Mouse (Mus musculus) stomach, embryonic 16.5 days (tissue): ENCODE results near the gene Tmem150b. TPM values are rescaled to one million over a fixed set of nuclear protein-coding genes. Genes with fewer than 3 reads are reported as not detected.

Experiments
- ATAC-seq: fragments of 200-750 bp; cut with Nextera tagmentation; 2 replicates; pipeline ENCODE4 v1.8.0; 2017; ENCODE audit warnings: moderate number of reproducible peaks, moderate TSS enrichment; ENCODE audit not compliant: insufficient read depth, low FRiP score
- H3K27ac ChIP-seq: fragments of 300-500 bp; sonication (generic); 2 replicates; pipeline ENCODE4 v1.5.1; 2014; ENCODE audit warnings: low read length
- H3K27me3 ChIP-seq: fragments of 300-500 bp; sonication (generic); 2 replicates; pipeline ENCODE4 v1.6.1; 2014; ENCODE audit warnings: low read length, control low read depth, mixed read lengths; ENCODE audit not compliant: control insufficient read depth, insufficient read depth
- H3K36me3 ChIP-seq: fragments of 300-500 bp; sonication (generic); 2 replicates; pipeline ENCODE4 v1.6.1; 2014; ENCODE audit warnings: low read length; ENCODE audit not compliant: control insufficient read depth, insufficient read depth
- H3K4me1 ChIP-seq: fragments of 300-500 bp; sonication (generic); 2 replicates; pipeline ENCODE4 v1.6.1; 2014; ENCODE audit warnings: low read length, control low read depth, mixed read lengths; ENCODE audit not compliant: control insufficient read depth, insufficient read depth
- H3K4me2 ChIP-seq: fragments of 300-500 bp; sonication (generic); 2 replicates; pipeline ENCODE4 v1.6.1; 2014; ENCODE audit warnings: low read depth, low read length, mixed read lengths
- H3K4me3 ChIP-seq: fragments of 300-500 bp; sonication (generic); replicated peaks from 2 replicates; pipeline ENCODE4 v1.5.1; 2014; ENCODE audit warnings: mild to moderate bottlenecking, low read length
- H3K9ac ChIP-seq: fragments of 300-500 bp; sonication (generic); 2 replicates; pipeline ENCODE4 v1.6.1; 2014; ENCODE audit warnings: low read length
- H3K9me3 ChIP-seq: fragments of 300-500 bp; sonication (generic); replicated peaks from 2 replicates; pipeline ENCODE4 v1.6.1; 2016; ENCODE audit warnings: low read length, control low read depth; ENCODE audit not compliant: control insufficient read depth
- WGBS: fragments of 180-500 bp; shearing (Covaris S2); extraction: QIAGEN DNeasy Blood & Tissue Kit; methylation state at CpG from one replicate; pipeline ENCODE4 v1.1.7; 2014; 5-methylcytosine and 5-hydroxymethylcytosine counted together
- polyA plus RNA-seq: library from polyadenylated mRNA; unstranded; fragments of >200 nt; fragmentation: Nextera tagmentation; extraction: Ambion mirVana; gene quantifications from 2 replicates; pipeline ENCODE4 v1.2.1, GENCODE M21; 2015

Tmem150b gene
- polyA plus RNA-seq, 1 experiment from 2014 or later = 0.76 TPM

DNA sequence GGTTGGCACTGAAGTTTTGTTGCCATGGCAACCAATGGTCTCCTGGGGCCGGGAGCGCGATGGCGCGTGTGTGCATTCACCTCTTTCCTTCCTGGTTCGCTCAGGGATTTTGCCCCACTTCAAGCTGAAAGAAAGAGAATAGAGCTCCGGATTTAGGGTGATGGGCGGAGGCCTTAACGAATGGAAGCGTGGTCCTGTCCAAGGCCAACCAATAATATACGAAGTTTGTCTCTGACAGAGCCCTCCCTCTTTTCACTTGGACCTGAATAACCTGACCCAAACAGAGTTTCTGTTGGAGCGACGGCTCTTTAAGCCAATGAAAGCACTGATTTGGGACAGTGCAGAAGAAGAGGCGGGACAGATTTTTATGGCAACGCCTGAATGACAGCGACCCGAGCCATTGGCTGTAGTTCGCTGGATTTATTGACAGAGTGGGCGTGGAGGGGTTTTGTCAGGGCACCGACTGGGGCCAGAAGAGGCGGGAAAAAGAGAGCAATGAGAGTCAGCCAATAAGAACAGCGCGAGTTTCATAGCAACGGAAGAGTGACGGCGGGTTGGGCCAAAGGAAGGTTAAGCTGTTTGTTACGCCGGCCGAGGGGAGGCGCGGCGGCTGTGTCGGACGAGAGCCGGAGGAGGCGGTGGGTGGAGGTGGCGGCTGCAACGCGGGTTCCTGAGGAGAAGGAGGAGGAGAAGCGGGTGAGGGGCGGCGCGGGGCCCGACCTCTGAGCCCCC, 14.7 kb upstream of the Tmem150b start, which contains the start of gene Kmt5c:
Gene Kmt5c, plus strand, starts transcription at position 572 of the 732 bp plus-strand sequence.
- under 1% methylated on average over 44 of the region's 44 CpGs for WGBS

DNA sequence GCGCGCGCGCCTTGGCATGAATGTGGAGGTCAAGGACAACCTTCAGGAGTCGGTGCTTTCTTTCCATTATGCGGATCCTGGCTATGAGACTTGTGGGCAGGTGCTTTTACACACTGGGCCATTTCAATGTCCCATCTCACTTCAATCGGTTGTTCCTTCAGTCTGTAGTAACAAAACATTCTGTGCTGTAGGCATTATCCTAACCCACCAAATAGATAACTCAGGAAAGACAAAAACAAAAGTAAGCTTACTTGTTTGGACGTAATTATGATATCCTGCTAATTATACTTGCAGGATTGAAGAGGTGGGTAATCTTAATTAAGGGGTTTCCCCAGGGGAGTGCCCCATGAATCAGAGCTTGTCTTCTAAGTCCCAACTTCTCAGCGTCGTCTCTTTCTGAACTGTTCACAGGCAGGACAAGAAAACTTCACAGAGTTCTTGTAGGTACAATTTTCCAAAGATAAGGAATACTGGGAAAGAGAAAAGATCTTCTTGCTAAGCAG, 14.0 kb upstream of the Tmem150b start:
- H3K27ac ChIP-seq = peak overlapping the region; percentile 66
- no peaks in the 10 kb centered on the region for H3K9me3 ChIP-seq
- no peaks in the 10 kb centered on the region for H3K27me3 ChIP-seq
- WGBS = 45% methylated on average over 10 of the region's 10 CpGs
- H3K36me3 ChIP-seq = no peaks in the 10 kb centered on the region
- H3K4me3 ChIP-seq = peak overlapping the region; percentile 46
- H3K4me1 ChIP-seq = peaks cover 29% of the 10 kb centered on the region
- H3K4me2 ChIP-seq = peak overlapping the region; percentile 55
- H3K9ac ChIP-seq = peak overlapping the region; percentile 50
- ATAC-seq = no peak

More for the DNA sequence above, 14.7 kb upstream of the Tmem150b start, which contains the start of gene Kmt5c:
- Histone ChIP-seq H3K4me2 (peak within 1 kb of the TSS; percentile 86), H3K9ac (peak within 1 kb of the TSS; percentile 90), H3K4me3 (peak within 1 kb of the TSS; percentile 69), H3K4me1 (peaks cover 29% of the 10 kb centered on the region), H3K9me3 (no peaks in the 10 kb centered on the region), H3K27ac (peak within 1 kb of the TSS; percentile 89), H3K36me3 (no peaks in the 10 kb centered on the region), H3K27me3 (no peaks in the 10 kb centered on the region)
- peak; percentile 96 for ATAC-seq

DNA sequence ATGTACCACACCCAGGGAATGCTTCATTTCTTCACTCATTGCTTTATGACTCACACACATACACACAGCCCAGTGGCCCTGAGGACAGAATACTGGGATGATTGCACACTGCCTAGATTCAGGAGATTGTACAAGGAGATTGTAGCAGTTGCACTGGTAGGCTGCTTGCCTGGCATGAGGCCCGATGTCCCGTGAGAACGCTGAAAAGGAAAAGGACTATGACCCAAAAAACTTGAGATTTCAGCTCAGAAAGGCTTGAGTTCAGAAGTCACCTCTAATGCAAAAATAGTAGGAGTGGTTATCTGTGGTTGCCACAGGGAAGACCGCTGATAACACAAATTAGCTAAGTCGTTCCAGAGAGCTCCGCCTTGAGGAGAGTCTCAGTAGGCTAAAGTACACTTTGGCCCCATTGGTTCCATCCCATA, 7.9 kb upstream of the Tmem150b start:
- Histone ChIP-seq H3K9me3 (no peaks in the 10 kb centered on the region), H3K27ac (no peak overlapping the region), H3K9ac (no peak overlapping the region), H3K27me3 (no peaks in the 10 kb centered on the region), H3K4me2 (no peak overlapping the region), H3K4me1 (no peaks in the 10 kb centered on the region), H3K36me3 (no peaks in the 10 kb centered on the region), H3K4me3 (no peak overlapping the region)
- 54% methylated on average over 6 of the region's 6 CpGs for WGBS
- ATAC-seq = peak; percentile 69

DNA sequence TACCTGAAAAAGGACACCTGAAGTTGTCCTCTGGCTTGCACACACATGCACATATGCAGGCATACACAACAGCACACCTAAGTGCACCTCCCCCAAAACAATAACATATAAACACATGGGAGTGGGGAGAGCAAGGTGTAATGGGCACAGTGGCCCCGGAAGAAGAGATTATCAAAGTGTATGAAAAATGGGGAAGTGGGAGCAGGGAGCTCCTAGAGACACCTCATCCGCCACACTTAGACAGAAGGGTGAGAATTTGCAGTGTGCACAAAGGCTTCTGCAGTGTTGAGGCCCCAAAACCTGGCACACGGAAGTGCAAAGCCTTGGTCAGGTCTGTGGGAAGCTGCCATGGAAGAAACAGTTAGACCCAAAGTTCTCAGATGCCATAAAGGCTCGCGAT, 6.0 kb upstream of the Tmem150b start:
- Histone ChIP-seq H3K27ac (no peak overlapping the region), H3K9me3 (no peaks in the 10 kb centered on the region), H3K9ac (no peak overlapping the region), H3K4me3 (no peak overlapping the region), H3K36me3 (no peaks in the 10 kb centered on the region), H3K4me2 (no peak overlapping the region), H3K4me1 (no peaks in the 10 kb centered on the region), H3K27me3 (no peaks in the 10 kb centered on the region)
- 80% methylated on average over 5 of the region's 5 CpGs for WGBS
- ATAC-seq = no peak

DNA sequence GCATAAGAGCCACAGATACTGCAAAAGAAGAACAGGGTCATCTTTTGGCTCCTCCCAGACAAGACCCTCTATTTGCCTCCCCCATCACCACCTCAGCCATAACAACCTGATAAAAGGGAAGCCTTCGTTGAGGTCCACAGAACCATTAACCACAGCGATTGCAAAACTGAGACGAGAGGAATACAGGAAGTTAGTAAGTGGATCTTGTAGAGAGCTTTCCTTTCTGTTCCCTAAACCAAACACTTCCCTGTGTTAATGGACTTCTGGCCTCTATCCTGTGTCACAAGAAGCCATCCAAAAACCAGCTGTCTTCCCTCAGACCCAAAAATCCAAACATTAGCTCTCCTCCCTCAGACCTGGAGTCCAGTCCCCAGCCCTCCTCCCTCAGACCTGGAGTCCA, 690 bp downstream of the Tmem150b start:
- ATAC-seq = peak; percentile 41; the same call in 1 of the 2 replicates
- H3K27ac ChIP-seq = peak overlapping the region; percentile 62
- no peaks in the 10 kb centered on the region for H3K36me3 ChIP-seq
- H3K27me3 ChIP-seq = no peaks in the 10 kb centered on the region
- WGBS = 25% methylated on average over 3 of the region's 3 CpGs
- H3K4me2 ChIP-seq = peak overlapping the region; percentile 68; the same call in 1 of the 2 replicates
- peak overlapping the region; percentile 48; the same call in 1 of the 2 replicates for H3K4me3 ChIP-seq
- peaks cover 4% of the 10 kb centered on the region; the same call in 1 of the 2 replicates for H3K4me1 ChIP-seq
- H3K9me3 ChIP-seq = no peaks in the 10 kb centered on the region
- H3K9ac ChIP-seq = 0 out of 2 replicates have a peak overlapping the region, but pooled peaks have one; percentile 59

DNA sequence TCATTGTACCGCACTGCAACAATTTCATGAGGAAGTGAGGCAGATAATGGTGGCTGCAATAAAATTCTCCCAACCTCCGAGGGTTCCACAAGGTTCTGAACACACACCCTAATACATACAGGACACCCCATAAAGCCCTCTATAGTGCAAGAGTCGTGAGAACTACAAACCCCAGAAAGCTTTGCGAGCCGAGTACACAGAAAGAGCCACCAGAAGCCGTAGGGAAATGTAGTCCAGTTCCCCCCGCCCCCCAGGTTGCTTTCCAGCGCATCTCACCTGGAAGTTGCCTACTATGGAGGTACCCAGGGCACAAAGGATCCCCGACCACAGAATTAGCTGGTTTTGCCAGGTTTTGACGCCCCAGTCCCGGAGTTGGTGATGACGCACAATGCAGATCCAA, 1.5 kb downstream of the Tmem150b start:
- peak overlapping the region; percentile 62 for H3K27ac ChIP-seq
- no peaks in the 10 kb centered on the region for H3K36me3 ChIP-seq
- H3K4me2 ChIP-seq = peak overlapping the region; percentile 68
- H3K4me1 ChIP-seq = peaks cover 4% of the 10 kb centered on the region; the same call in 1 of the 2 replicates
- WGBS = 36% methylated on average over 12 of the region's 12 CpGs
- no peaks in the 10 kb centered on the region for H3K27me3 ChIP-seq
- H3K4me3 ChIP-seq = peak overlapping the region; percentile 48
- H3K9me3 ChIP-seq = no peaks in the 10 kb centered on the region
- peak overlapping the region; percentile 59 for H3K9ac ChIP-seq
- ATAC-seq = no peak

DNA sequence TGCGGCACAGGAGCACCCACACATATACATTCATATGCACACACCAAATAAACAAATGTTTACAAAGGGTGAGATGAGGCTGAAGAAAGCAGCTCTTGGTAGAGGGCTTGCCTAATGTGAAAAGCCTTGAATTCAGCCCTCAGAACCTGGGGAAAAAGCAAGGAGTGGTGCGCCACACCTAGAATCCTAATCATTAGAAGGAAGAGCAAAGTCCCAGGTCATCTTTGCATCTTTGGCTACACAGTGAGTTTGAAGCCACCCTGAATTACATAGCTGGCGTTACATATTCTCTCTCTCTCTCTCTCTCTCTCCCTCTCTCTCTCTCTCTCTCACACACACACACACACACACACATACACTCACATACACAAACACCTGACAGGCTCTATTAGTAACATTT, 5.8 kb downstream of the Tmem150b start:
- no peak for ATAC-seq
- Histone ChIP-seq H3K4me3 (no peak overlapping the region), H3K36me3 (no peaks in the 10 kb centered on the region), H3K27me3 (no peaks in the 10 kb centered on the region), H3K4me1 (0 out of 2 replicates have a peak, but pooled peaks cover 4% of the 10 kb centered on the region), H3K9me3 (no peaks in the 10 kb centered on the region), H3K9ac (no peak overlapping the region), H3K4me2 (no peak overlapping the region), H3K27ac (no peak overlapping the region)
- WGBS = 83% methylated on average over 3 of the region's 3 CpGs

DNA sequence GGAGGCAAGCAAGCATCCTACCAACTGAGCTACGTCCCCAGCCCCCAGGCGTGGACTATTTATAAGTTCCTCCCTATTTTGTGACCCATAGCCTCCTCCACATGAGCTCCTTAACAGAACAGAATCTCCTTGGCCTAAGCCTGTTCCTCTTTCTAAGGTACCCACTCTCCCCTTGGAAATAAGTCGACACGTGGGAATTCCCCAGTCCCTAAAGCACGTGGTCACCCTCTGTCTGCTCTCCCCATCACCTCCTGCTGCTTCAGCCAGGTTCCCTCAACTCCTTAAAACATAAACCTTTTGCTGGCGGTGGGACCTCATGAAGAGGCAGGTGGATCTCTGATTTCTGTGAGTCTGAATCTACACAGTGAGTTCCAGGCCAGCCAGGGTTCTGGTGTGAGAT, 8.1 kb downstream of the Tmem150b start:
- no peak for ATAC-seq
- 65% methylated on average over 6 of the region's 6 CpGs for WGBS
- Histone ChIP-seq H3K9ac (no peak overlapping the region), H3K36me3 (peaks cover 6% of the 10 kb centered on the region; the same call in 1 of the 2 replicates), H3K4me1 (no peaks in the 10 kb centered on the region), H3K4me3 (no peak overlapping the region), H3K27ac (no peak overlapping the region), H3K27me3 (no peaks in the 10 kb centered on the region), H3K4me2 (no peak overlapping the region), H3K9me3 (no peaks in the 10 kb centered on the region)

DNA sequence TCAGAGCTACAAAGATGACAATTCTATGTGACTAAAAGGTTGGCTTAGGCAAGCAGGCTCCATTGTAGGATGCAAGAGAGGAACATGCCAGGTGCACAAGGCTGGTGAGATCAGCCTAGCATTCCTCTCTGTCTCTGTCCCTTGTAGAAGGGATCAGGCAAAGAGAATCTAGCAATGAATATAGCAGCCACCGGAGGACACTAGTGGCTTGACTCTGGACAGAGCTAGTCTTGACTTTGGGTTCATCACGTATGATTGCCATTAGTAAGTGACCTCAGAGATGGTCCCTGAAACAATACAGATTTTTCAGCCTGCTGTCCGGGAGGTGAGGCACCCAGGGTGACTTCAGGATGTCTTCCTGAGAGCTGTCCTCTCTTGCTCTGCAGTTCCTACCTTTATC, 12.5 kb downstream of the Tmem150b start:
- no peak for ATAC-seq

More for the DNA sequence above, 12.5 kb downstream of the Tmem150b start:
- no peak overlapping the region for H3K4me3 ChIP-seq
- H3K36me3 ChIP-seq = peaks cover 8% of the 10 kb centered on the region
- H3K9me3 ChIP-seq = no peaks in the 10 kb centered on the region
- no peak overlapping the region for H3K4me2 ChIP-seq
- H3K27ac ChIP-seq = no peak overlapping the region
- H3K4me1 ChIP-seq = no peaks in the 10 kb centered on the region
- no peak overlapping the region for H3K9ac ChIP-seq
- no peaks in the 10 kb centered on the region for H3K27me3 ChIP-seq
- WGBS = 75% methylated on average over 3 of the region's 3 CpGs
